Mouse (Mus musculus): ENCODE results near the gene Cemip2. TPM values are rescaled to one million over a fixed set of nuclear protein-coding genes. Genes with fewer than 3 reads are reported as not detected.

The Cemip2 gene
- polyA plus RNA-seq, 1 experiment from 2014 or later = 13.0 TPM

DNA sequence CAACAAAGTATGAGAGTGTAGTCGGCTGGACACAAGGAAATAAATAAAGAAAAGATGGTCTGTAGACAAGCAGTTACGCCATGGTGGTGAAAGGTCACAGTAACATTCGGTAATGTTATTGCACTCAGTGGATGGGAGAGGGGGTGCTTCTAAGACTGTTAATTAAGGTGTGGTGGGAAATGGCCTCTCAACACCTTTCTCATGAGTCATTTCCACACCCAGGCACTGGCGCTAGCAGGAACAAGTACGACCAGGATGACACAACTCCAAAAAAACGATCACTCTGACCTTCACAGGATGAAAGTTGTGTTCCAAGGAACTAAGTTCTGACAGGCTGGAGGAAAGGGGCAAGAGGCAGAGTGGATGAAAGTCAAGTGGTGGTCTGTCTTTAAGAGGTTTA, 4.5 kb upstream of the Cemip2 start:
- Histone ChIP-seq H3K36me3 (ENCODE audit: control insufficient read depth, insufficient read depth, low read length) (no peaks in the 10 kb centered on the region), H3K4me1 (ENCODE audit: control insufficient read depth, insufficient read depth, low read length) (peaks cover 4% of the 10 kb centered on the region), H3K4me2 (ENCODE audit: low read depth, low read length) (no peak overlapping the region), H3K4me3 (replicated peaks; ENCODE audit: low read length) (no peak overlapping the region), H3K27ac (ENCODE audit: low read length) (no peak overlapping the region), H3K9ac (ENCODE audit: low read length) (no peak overlapping the region), H3K27me3 (ENCODE audit: control insufficient read depth, insufficient read depth, low read length) (no peaks in the 10 kb centered on the region), H3K9me3 (replicated peaks; ENCODE audit: control insufficient read depth, low read length) (no peaks in the 10 kb centered on the region)
- 60% methylated on average over 6 of the region's 6 CpGs for WGBS
- no peak for ATAC-seq (ENCODE audit: insufficient read depth, low FRiP score)

DNA sequence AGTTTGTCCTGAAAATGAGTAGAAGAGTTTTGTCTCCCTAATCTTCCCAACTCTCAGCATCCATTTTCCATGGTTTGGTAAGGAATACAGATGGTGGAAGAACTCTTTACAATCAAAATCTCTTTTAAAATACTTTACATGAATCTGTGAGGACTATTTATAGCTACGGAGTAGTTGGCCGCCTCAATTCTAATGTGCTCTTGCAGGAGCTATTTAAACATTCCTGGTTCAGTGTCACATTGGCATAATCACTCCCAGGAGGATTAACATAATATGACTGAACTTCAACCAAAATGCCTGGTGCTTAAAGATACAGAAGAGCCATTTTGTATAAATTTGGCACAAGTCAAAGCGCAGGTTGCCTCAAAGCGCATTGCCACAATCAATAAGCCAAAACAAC, 2.5 kb upstream of the Cemip2 start:
- Histone ChIP-seq H3K4me1 (ENCODE audit: control insufficient read depth, insufficient read depth, low read length) (peaks cover 21% of the 10 kb centered on the region), H3K9ac (ENCODE audit: low read length) (no peak overlapping the region), H3K36me3 (ENCODE audit: control insufficient read depth, insufficient read depth, low read length) (no peaks in the 10 kb centered on the region), H3K4me2 (ENCODE audit: low read depth, low read length) (no peak overlapping the region), H3K9me3 (replicated peaks; ENCODE audit: control insufficient read depth, low read length) (no peaks in the 10 kb centered on the region), H3K27me3 (ENCODE audit: control insufficient read depth, insufficient read depth, low read length) (no peaks in the 10 kb centered on the region), H3K27ac (ENCODE audit: low read length) (no peak overlapping the region), H3K4me3 (replicated peaks; ENCODE audit: low read length) (no peak overlapping the region)
- no peak for ATAC-seq (ENCODE audit: insufficient read depth, low FRiP score)
- WGBS = 70% methylated on average over 4 of the region's 4 CpGs

DNA sequence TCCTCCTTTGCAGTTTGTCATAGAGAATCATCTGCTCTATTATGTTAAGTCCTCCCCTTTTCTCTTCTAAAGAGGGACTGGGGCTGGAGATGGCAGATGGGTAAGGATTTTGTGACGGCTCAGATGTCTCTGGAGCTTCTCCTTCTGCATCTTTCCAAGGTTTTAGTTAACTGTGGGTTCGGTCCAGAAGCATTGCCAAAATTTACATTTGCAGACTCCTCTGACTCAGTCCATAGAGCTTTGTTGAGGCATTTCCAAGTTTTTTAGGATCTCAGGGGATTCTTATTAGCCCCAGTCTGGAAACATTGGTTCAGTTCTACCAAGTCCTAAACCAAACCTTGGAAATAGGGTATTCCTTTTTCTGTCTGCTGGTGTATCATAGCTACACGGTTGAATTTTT, 1.5 kb upstream of the Cemip2 start:
- Histone ChIP-seq H3K4me3 (replicated peaks; ENCODE audit: low read length) (no peak overlapping the region), H3K36me3 (ENCODE audit: control insufficient read depth, insufficient read depth, low read length) (no peaks in the 10 kb centered on the region), H3K4me2 (ENCODE audit: low read depth, low read length) (no peak overlapping the region), H3K27me3 (ENCODE audit: control insufficient read depth, insufficient read depth, low read length) (no peaks in the 10 kb centered on the region), H3K27ac (ENCODE audit: low read length) (no peak overlapping the region), H3K9ac (ENCODE audit: low read length) (no peak overlapping the region), H3K4me1 (ENCODE audit: control insufficient read depth, insufficient read depth, low read length) (peaks cover 27% of the 10 kb centered on the region), H3K9me3 (replicated peaks; ENCODE audit: control insufficient read depth, low read length) (no peaks in the 10 kb centered on the region)
- no peak for ATAC-seq (ENCODE audit: insufficient read depth, low FRiP score)
- WGBS = 47% methylated on average over 3 of the region's 3 CpGs

DNA sequence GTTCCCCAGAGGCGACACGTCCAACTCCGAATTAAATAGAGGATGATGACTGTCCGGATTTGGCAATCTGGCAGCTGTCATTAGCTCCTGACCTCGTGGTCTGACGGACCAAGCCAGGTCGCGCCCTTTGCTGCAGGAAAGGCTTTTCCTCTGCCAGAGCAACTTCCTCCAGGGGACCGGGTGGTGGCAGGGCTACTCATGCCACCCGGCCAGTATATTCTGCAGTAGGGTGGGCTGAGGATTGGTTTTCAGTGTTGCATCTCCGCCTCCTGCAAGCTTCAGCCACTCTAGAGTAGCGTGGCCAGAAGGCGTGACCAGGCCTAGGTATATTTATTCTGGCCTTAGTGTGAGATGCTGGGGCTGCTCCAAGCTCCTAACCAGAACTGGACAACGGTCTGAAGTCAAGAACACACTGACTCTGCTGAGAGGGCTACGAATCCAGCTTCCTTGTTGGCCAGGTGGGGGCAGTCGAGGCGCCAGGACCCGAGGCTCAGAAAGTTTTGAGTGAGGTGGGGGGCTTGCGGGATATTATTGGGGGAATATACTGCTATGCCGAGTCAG, 891 bp upstream of the Cemip2 start:
- Histone ChIP-seq H3K9me3 (replicated peaks; ENCODE audit: control insufficient read depth, low read length) (no peaks in the 10 kb centered on the region), H3K4me3 (replicated peaks; ENCODE audit: low read length) (no peak overlapping the region), H3K9ac (ENCODE audit: low read length) (peak overlapping the region; percentile 37; the same call in 1 of the 2 replicates), H3K4me1 (ENCODE audit: control insufficient read depth, insufficient read depth, low read length) (peaks cover 30% of the 10 kb centered on the region), H3K4me2 (ENCODE audit: low read depth, low read length) (peak overlapping the region; percentile 61), H3K27ac (ENCODE audit: low read length) (no peak overlapping the region), H3K36me3 (ENCODE audit: control insufficient read depth, insufficient read depth, low read length) (no peaks in the 10 kb centered on the region), H3K27me3 (ENCODE audit: control insufficient read depth, insufficient read depth, low read length) (no peaks in the 10 kb centered on the region)
- no peak for ATAC-seq (ENCODE audit: insufficient read depth, low FRiP score)
- WGBS = 26% methylated on average over 20 of the region's 20 CpGs

DNA sequence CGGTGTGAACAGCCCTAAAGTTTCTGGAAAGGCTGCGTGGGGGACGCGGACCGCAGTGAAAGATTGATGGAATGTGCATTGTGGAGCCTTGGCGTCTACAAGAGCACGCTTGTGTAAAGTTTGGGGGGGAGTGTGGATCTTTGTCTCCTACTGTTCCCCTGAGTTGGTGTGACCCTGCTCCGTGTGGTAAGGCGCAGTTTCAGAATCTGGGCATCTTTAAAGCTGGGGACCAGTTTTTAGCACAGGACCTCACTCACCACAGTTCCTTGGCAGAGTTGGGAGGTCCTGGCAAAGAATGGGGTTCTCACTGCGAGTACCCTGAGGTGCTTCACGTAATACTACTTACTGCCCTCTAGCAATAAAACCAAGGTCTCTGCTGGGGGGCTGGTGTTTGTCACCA, 964 bp downstream of the Cemip2 start:
- H3K36me3 ChIP-seq (ENCODE audit: control insufficient read depth, insufficient read depth, low read length) = no peaks in the 10 kb centered on the region
- peak overlapping the region; percentile 93 for H3K4me3 ChIP-seq (replicated peaks; ENCODE audit: low read length)
- H3K4me2 ChIP-seq (ENCODE audit: low read depth, low read length) = peak overlapping the region; percentile 83
- no peaks in the 10 kb centered on the region for H3K9me3 ChIP-seq (replicated peaks; ENCODE audit: control insufficient read depth, low read length)
- no peak overlapping the region for H3K27ac ChIP-seq (ENCODE audit: low read length)
- H3K27me3 ChIP-seq (ENCODE audit: control insufficient read depth, insufficient read depth, low read length) = no peaks in the 10 kb centered on the region
- WGBS = 1% methylated on average over 11 of the region's 11 CpGs
- no peak for ATAC-seq (ENCODE audit: insufficient read depth, low FRiP score)
- H3K4me1 ChIP-seq (ENCODE audit: control insufficient read depth, insufficient read depth, low read length) = peaks cover 35% of the 10 kb centered on the region
- peak overlapping the region; percentile 78 for H3K9ac ChIP-seq (ENCODE audit: low read length)

DNA sequence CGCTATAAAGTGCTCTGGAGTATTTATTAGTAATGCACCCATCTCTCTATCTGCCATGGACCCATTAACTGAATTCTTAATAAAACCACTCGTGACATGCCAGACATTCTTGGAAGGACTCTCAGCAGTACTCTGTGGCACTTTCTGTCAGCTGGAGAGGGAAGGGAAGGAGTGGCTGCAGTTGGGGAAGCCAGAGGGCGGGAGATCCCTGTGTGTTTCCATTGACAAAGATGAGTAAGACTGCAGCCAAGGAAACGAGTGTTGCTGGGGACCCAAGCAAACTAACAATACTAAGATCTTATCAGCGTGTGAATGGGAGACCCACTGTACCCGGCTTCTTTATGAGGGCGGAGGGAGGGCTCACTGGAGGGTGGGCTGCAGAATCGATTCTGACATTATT, 2.5 kb downstream of the Cemip2 start:
- H3K9me3 ChIP-seq (replicated peaks; ENCODE audit: control insufficient read depth, low read length) = no peaks in the 10 kb centered on the region
- no peaks in the 10 kb centered on the region for H3K27me3 ChIP-seq (ENCODE audit: control insufficient read depth, insufficient read depth, low read length)
- no peaks in the 10 kb centered on the region for H3K36me3 ChIP-seq (ENCODE audit: control insufficient read depth, insufficient read depth, low read length)
- H3K4me1 ChIP-seq (ENCODE audit: control insufficient read depth, insufficient read depth, low read length) = peaks cover 42% of the 10 kb centered on the region
- no peak for ATAC-seq (ENCODE audit: insufficient read depth, low FRiP score)
- 0 out of 2 replicates have a peak overlapping the region, but pooled peaks have one; percentile 83 for H3K4me2 ChIP-seq (ENCODE audit: low read depth, low read length)
- no peak overlapping the region for H3K4me3 ChIP-seq (replicated peaks; ENCODE audit: low read length)
- no peak overlapping the region for H3K9ac ChIP-seq (ENCODE audit: low read length)
- no peak overlapping the region for H3K27ac ChIP-seq (ENCODE audit: low read length)
- 57% methylated on average over 8 of the region's 8 CpGs for WGBS

DNA sequence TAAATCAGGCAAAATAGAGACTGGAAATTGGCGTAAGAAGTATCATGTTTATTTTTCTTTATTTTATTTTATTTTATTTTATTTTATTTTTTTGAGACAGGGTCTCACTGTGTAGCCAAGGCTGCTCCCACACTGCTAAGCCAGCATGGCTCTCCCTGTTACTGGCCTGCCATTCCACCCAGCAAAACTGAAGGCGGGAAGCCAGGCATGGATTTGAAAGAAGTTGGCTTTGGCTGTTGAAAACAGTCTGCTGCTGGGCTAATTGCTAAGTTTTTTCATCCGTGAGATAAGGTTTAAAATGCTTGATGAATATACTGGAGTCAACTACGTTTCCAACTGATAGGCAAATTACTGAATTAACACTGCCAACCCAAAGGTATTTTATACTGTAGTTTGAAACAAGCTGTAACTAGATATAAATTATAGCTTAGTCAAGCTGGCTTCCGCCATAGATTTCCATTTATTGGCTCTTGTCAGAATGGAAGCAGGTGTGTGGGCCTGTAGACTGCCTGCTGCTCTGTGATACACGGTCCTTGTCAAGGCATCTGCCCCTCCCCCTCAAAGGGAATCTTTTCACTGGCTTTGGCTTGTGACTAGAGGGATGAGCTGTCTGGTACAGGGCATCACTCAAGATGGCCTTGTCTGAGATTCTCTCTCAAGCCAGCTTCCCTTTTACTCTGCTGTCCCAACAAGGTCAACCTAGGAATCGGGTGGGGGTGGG, 3.1 kb downstream of the Cemip2 start:
- H3K9ac ChIP-seq (ENCODE audit: low read length) = no peak overlapping the region
- H3K36me3 ChIP-seq (ENCODE audit: control insufficient read depth, insufficient read depth, low read length) = no peaks in the 10 kb centered on the region
- 65% methylated on average over 7 of the region's 7 CpGs for WGBS
- no peak overlapping the region for H3K4me3 ChIP-seq (replicated peaks; ENCODE audit: low read length)
- H3K4me1 ChIP-seq (ENCODE audit: control insufficient read depth, insufficient read depth, low read length) = peaks cover 42% of the 10 kb centered on the region
- H3K27me3 ChIP-seq (ENCODE audit: control insufficient read depth, insufficient read depth, low read length) = no peaks in the 10 kb centered on the region
- ATAC-seq (ENCODE audit: insufficient read depth, low FRiP score) = no peak
- H3K27ac ChIP-seq (ENCODE audit: low read length) = no peak overlapping the region
- no peaks in the 10 kb centered on the region for H3K9me3 ChIP-seq (replicated peaks; ENCODE audit: control insufficient read depth, low read length)
- no peak overlapping the region for H3K4me2 ChIP-seq (ENCODE audit: low read depth, low read length)

DNA sequence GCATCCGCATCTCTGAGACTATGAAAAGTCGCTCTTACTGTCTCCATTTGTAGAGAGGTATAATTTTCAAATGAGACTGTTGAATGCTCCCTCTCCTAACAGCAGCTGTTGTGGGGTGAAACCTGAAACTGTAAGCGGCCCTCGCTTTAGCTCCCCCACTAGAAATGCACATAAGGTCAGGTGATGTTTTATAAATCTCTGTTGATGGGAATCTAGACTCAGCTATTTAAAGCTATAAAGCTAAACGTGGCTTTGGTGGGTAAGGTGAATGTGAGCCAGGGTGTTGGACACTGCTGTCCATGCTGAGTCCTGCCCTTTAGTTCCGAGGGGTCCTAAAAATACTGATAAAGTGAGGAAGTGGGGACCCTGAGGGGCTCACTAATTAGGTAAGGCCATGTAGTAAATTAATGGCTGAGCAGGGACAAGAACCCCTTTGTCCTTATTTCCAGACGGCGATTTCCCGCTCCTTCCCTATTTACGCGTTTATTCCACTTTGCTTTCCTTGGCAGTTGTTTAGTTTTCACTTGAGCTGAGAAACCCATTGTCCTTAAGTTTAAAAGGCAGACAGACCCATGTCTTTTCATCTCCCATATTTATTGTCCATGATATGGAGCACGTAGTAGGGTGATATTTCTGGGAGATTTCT, 3.8 kb downstream of the Cemip2 start:
- Histone ChIP-seq H3K4me3 (replicated peaks; ENCODE audit: low read length) (no peak overlapping the region), H3K4me2 (ENCODE audit: low read depth, low read length) (no peak overlapping the region), H3K36me3 (ENCODE audit: control insufficient read depth, insufficient read depth, low read length) (no peaks in the 10 kb centered on the region), H3K9ac (ENCODE audit: low read length) (no peak overlapping the region), H3K9me3 (replicated peaks; ENCODE audit: control insufficient read depth, low read length) (no peaks in the 10 kb centered on the region), H3K4me1 (ENCODE audit: control insufficient read depth, insufficient read depth, low read length) (peaks cover 42% of the 10 kb centered on the region), H3K27me3 (ENCODE audit: control insufficient read depth, insufficient read depth, low read length) (no peaks in the 10 kb centered on the region), H3K27ac (ENCODE audit: low read length) (no peak overlapping the region)
- no peak for ATAC-seq (ENCODE audit: insufficient read depth, low FRiP score)
- 64% methylated on average over 12 of the region's 12 CpGs for WGBS

DNA sequence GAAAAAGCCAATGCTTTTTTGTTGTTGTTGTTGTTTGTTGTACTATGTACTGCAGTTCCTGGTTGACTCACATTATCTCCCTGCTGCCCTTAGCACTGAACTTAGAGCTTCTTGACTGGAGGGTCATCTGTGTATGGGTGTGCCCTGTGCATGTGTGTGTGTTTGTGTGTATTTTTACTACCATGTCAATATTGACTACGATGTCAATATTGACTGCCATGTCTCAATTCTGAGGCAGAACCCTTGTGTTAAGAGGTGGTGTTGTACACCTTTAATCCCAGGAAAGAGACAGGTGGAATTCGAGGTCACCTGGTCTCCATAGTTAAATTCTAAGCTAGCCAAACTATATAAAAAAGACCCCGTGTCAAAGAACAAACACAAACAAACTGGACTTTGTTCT, 5.6 kb downstream of the Cemip2 start:
- Histone ChIP-seq H3K27me3 (ENCODE audit: control insufficient read depth, insufficient read depth, low read length) (no peaks in the 10 kb centered on the region), H3K36me3 (ENCODE audit: control insufficient read depth, insufficient read depth, low read length) (no peaks in the 10 kb centered on the region), H3K4me1 (ENCODE audit: control insufficient read depth, insufficient read depth, low read length) (peaks cover 37% of the 10 kb centered on the region), H3K27ac (ENCODE audit: low read length) (no peak overlapping the region), H3K9me3 (replicated peaks; ENCODE audit: control insufficient read depth, low read length) (no peaks in the 10 kb centered on the region), H3K4me3 (replicated peaks; ENCODE audit: low read length) (no peak overlapping the region), H3K9ac (ENCODE audit: low read length) (no peak overlapping the region), H3K4me2 (ENCODE audit: low read depth, low read length) (no peak overlapping the region)
- ATAC-seq (ENCODE audit: insufficient read depth, low FRiP score) = no peak
- 51% methylated on average over 3 of the region's 3 CpGs for WGBS
